Mouse (Mus musculus) embryonic facial prominence, embryonic 10.5 days (tissue): ENCODE measurements around the gene Ajap1. TPM values are rescaled to one million over a fixed set of nuclear protein-coding genes. Genes with fewer than 3 reads are reported as not detected.

Experiments
- DNase-seq: peaks from one replicate; pipeline ENCODE4 v3.0.0-alpha.2; 2017; ENCODE audit warnings: low spot score
- H3K27ac ChIP-seq: fragments of 300-500 bp; sonication (generic); replicated peaks from 2 replicates; pipeline ENCODE4 v1.5.1; 2016; ENCODE audit warnings: mild to moderate bottlenecking
- H3K27me3 ChIP-seq: fragments of 300-500 bp; sonication (generic); replicated peaks from 2 replicates; pipeline ENCODE4 v1.6.1; 2016; ENCODE audit warnings: low read depth, mild to moderate bottlenecking; ENCODE audit not compliant: poor library complexity, severe bottlenecking
- H3K36me3 ChIP-seq: fragments of 300-500 bp; sonication (generic); replicated peaks from 2 replicates; pipeline ENCODE4 v1.6.1; 2016; ENCODE audit warnings: mild to moderate bottlenecking, moderate library complexity
- H3K4me1 ChIP-seq: fragments of 300-500 bp; sonication (generic); 2 replicates; pipeline ENCODE4 v1.6.1; 2016
- H3K4me3 ChIP-seq: fragments of 300-500 bp; sonication (generic); 2 replicates; pipeline ENCODE4 v1.5.1; 2016; ENCODE audit warnings: mild to moderate bottlenecking, moderate library complexity
- H3K9me3 ChIP-seq: fragments of 300-500 bp; sonication (generic); 2 replicates; pipeline ENCODE4 v1.6.1; 2016; ENCODE audit warnings: mild to moderate bottlenecking
- WGBS: fragments of 180-500 bp; shearing (Covaris S2); methylation state at CpG from one replicate; pipeline ENCODE4 v1.1.7; 2016; 5-methylcytosine and 5-hydroxymethylcytosine counted together
- polyA plus RNA-seq: library from polyadenylated mRNA; unstranded; fragments of >200 nt; fragmentation: Nextera tagmentation; extraction: Ambion mirVana; gene quantifications from 2 replicates; pipeline ENCODE4 v1.2.1, GENCODE M21; 2016

The Ajap1 gene
- polyA plus RNA-seq, 1 experiment from 2014 or later: 1.7 TPM

GRCm38 (mm10) chr4:153327809-153328208, 154.8 kb downstream of the Ajap1 start:
- no peak overlapping the region for H3K4me3 ChIP-seq
- no peak overlapping the region for H3K27ac ChIP-seq
- H3K4me1 ChIP-seq: peaks cover 23% of the 10 kb centered on the region
- 87% methylated on average over 10 of the region's 10 CpGs for WGBS
- H3K27me3 ChIP-seq: no peaks in the 10 kb centered on the region
- no peaks in the 10 kb centered on the region for H3K9me3 ChIP-seq
- no peak for DNase-seq
- H3K36me3 ChIP-seq: no peaks in the 10 kb centered on the region
